Mouse (Mus musculus): ENCODE measurements at regions not wholly inside any gene's neighbourhood (a gene's known extent, or its start where the extent isn't known, plus 50 kb on each side); places are given as distances from the start of the nearest gene placed in this dataset.
"Not testable (repeated sequence)": the region's sequence is repeated elsewhere in the genome, so short reads cannot be mapped to it uniquely, and the experiment has no call there.

DNA sequence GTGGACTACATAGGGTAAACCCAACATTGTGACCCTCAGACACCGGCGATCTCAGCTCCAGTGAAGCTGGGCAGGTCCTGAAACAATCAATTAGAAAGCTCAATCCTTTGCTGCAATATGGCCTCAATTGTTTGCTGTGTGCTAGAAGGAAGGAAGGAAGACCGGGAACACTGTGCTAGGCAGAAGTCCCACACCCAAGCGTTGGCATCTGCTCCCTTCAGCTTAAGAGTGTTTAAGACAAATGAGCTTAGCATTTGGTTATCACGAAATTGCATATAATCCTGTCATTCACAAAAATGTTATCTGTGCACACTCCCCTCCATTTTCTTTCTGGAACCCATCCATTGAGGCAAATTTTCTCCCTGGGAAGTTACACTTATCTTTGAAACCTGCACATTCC is 110.7 kb upstream of the Cpne8 start:
- no peak overlapping the region for H3K27ac ChIP-seq

DNA sequence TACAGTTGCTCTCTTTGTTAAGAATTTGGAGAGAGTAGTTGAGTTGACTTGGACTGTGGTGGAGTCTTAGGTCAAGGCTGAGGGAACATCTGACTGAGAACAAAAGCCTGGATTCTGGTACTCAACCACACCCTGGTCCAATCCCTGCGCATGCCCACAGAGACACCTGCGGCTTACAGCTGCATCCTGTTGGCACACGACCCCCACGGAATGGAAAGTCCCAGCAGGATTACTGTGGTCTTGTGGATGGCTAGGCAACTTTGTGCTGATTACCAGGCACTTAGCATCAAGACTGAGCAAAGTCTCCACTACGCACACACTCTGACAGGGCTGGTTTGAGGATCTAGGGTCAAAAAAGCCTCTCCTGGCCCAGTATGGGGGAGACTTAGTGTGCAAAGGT is 105.5 kb upstream of the Cpne8 start:
- Histone ChIP-seq H3K4me3 (no peak overlapping the region), H3K27me3 (ENCODE audit: insufficient read depth, poor library complexity, severe bottlenecking) (no peaks in the 10 kb centered on the region), H3K4me1 (replicated peaks) (no peaks in the 10 kb centered on the region), H3K9me3 (no peaks in the 10 kb centered on the region), H3K36me3 (no peaks in the 10 kb centered on the region), H3K27ac (no peak overlapping the region)
- no peak for DNase-seq (ENCODE audit: low spot score)
- WGBS = 93% methylated on average over 5 of the region's 5 CpGs

More for the DNA sequence above, 110.7 kb upstream of the Cpne8 start:
- WGBS = 86% methylated on average over 5 of the region's 5 CpGs
- Histone ChIP-seq H3K36me3 (no peaks in the 10 kb centered on the region), H3K9me3 (no peaks in the 10 kb centered on the region), H3K4me1 (replicated peaks) (0 out of 2 replicates have a peak, but pooled peaks cover 5% of the 10 kb centered on the region), H3K4me3 (no peak overlapping the region), H3K27me3 (ENCODE audit: insufficient read depth, poor library complexity, severe bottlenecking) (no peaks in the 10 kb centered on the region)
- no peak for DNase-seq (ENCODE audit: low spot score)

DNA sequence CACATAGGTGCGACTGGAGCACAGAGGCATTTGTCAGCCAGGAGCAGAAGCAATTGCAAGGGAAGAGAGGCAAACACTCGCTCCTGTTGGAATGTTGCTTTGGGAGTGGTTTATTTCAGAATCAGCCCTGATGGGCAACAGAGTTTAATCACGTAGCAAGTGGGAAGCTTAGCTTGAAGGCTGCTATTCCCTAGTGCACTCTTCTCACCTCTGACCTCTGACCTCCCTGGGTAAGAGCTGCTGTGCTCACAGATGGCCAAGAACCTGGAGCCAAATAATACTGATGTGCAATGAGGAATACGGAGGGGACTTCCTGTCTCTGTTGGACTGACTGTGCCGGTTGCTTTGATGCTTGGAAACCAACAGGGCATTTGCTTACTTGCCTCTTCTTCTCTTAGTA is 88.3 kb upstream of the Cpne8 start:
- 52% methylated on average over 5 of the region's 5 CpGs for WGBS
- no peaks in the 10 kb centered on the region for H3K27me3 ChIP-seq (ENCODE audit: insufficient read depth, poor library complexity, severe bottlenecking)
- peak; percentile 21 for DNase-seq (ENCODE audit: low spot score)
- H3K27ac ChIP-seq = no peak overlapping the region
- H3K36me3 ChIP-seq = no peaks in the 10 kb centered on the region
- H3K4me3 ChIP-seq = no peak overlapping the region
- no peaks in the 10 kb centered on the region for H3K9me3 ChIP-seq
- peaks cover 6% of the 10 kb centered on the region; the same call in 1 of the 2 replicates for H3K4me1 ChIP-seq (replicated peaks)

DNA sequence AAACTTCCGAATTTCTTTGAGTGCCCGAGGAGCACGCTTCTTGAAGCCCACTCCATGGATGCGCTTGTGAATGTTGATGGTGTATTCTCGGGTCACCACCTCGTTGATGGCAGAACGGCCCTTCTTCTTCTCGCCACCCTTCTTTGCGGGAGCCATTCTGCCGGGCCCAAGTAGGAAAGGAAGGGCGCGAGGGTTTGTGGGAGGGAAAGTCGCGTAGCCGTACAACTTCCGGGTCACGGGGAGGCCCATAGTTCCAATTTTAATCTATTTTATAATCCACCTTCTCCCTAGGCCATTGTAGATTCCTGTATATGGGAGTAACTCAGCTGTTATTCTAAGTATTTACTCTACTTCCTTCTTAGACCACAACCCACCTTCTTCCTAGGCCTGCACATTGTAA is 85.3 kb upstream of the Cpne8 start:
- not testable (repeated sequence) for H3K36me3 ChIP-seq; H3K27ac ChIP-seq; DNase-seq (ENCODE audit: low spot score); H3K27me3 ChIP-seq (ENCODE audit: insufficient read depth, poor library complexity, severe bottlenecking); H3K9me3 ChIP-seq; H3K4me1 ChIP-seq (replicated peaks); H3K4me3 ChIP-seq
- WGBS = 94% methylated on average over 9 of the region's 17 CpGs

DNA sequence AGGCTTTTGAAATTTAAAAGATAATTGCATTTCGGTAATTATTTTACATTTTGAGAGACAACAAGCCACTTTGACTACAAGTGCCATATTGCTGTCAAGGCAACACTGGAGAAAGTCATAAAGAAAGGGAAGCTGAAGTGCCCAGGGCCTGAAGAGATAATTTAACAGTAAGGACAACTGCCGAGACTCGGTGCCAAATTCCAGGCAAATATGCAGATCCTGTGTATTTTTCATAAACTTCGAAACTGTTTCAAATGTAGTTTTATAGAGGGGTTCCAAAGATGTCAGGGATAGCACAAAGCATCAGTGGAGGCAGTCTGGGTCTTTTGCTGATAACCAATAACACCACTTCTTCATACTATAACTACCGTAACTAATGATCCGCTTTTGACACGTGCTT is 54.7 kb upstream of the Cpne8 start:
- WGBS = 91% methylated on average over 7 of the region's 7 CpGs
- DNase-seq (ENCODE audit: low spot score) = no peak
- Histone ChIP-seq H3K4me3 (no peak overlapping the region), H3K9me3 (no peaks in the 10 kb centered on the region), H3K36me3 (no peaks in the 10 kb centered on the region), H3K4me1 (replicated peaks) (no peaks in the 10 kb centered on the region), H3K27me3 (ENCODE audit: insufficient read depth, poor library complexity, severe bottlenecking) (no peaks in the 10 kb centered on the region), H3K27ac (no peak overlapping the region)
